Mouse (Mus musculus): ENCODE data around the gene Pkhd1. TPM values are rescaled to one million over a fixed set of nuclear protein-coding genes. Genes with fewer than 3 reads are reported as not detected.
A peak's percentile ranks its signal among the peaks of the same experiment; 100 is the strongest.
"Not testable (repeated sequence)": the region's sequence is repeated elsewhere in the genome, so short reads cannot be mapped to it uniquely, and the experiment has no call there.

The Pkhd1 gene
- polyA plus RNA-seq, 1 experiment, result not detected

GRCm38 (mm10) chr1:20180157-20180556, 437.7 kb downstream of the Pkhd1 start:
- Histone ChIP-seq H3K4me3 (ENCODE audit: insufficient read depth, low read length) (no peak overlapping the region), H3K4me1 (ENCODE audit: control insufficient read depth, insufficient read depth, low read length) (no peaks in the 10 kb centered on the region), H3K27ac (ENCODE audit: insufficient read depth, low read depth, low read length) (no peak overlapping the region)
- TF ChIP-seq POLR2A (IDR thresholded peaks at IDR 0.05; ENCODE audit: borderline replicate concordance, low read depth, low read length), result no peak
- TF ChIP-seq CTCF (IDR thresholded peaks at IDR 0.05; ENCODE audit: low read depth, low read length), result no peak

- Histone ChIP-seq H3K4me3 (ENCODE audit: insufficient read depth, low read length) (no peak overlapping the region), H3K4me1 (ENCODE audit: control insufficient read depth, insufficient read depth, low read length) (no peaks in the 10 kb centered on the region), H3K27ac (ENCODE audit: insufficient read depth, low read depth, low read length) (no peak overlapping the region)
- TF ChIP-seq CTCF (IDR thresholded peaks at IDR 0.05; ENCODE audit: low read depth, low read length) (no peak), POLR2A (IDR thresholded peaks at IDR 0.05; ENCODE audit: borderline replicate concordance, low read depth, low read length) (no peak)
Measured at GRCm38 (mm10) chr1:20171199-20171598, 446.7 kb downstream of the Pkhd1 start.

GRCm38 (mm10) chr1:20150627-20151026, 467.2 kb downstream of the Pkhd1 start:
- H3K27ac ChIP-seq (ENCODE audit: insufficient read depth, low read depth, low read length); H3K4me3 ChIP-seq (ENCODE audit: insufficient read depth, low read length); H3K4me1 ChIP-seq (ENCODE audit: control insufficient read depth, insufficient read depth, low read length): not testable (repeated sequence)

- TF ChIP-seq POLR2A (IDR thresholded peaks at IDR 0.05; ENCODE audit: borderline replicate concordance, low read depth, low read length) (no peak), CTCF (IDR thresholded peaks at IDR 0.05; ENCODE audit: low read depth, low read length) (no peak)
- H3K27ac ChIP-seq (ENCODE audit: insufficient read depth, low read depth, low read length), result no peak overlapping the region
- no peak overlapping the region for H3K4me3 ChIP-seq (ENCODE audit: insufficient read depth, low read length)
- no peaks in the 10 kb centered on the region for H3K4me1 ChIP-seq (ENCODE audit: control insufficient read depth, insufficient read depth, low read length)
Measured at GRCm38 (mm10) chr1:20150016-20150415, 467.8 kb downstream of the Pkhd1 start.

- H3K4me1 ChIP-seq (ENCODE audit: control insufficient read depth, insufficient read depth, low read length), result no peaks in the 10 kb centered on the region
- H3K4me3 ChIP-seq (ENCODE audit: insufficient read depth, low read length), result no peak overlapping the region
Measured at GRCm38 (mm10) chr1:20136205-20136604, 481.7 kb downstream of the Pkhd1 start.

GRCm38 (mm10) chr1:20135065-20135618, 482.7 kb downstream of the Pkhd1 start:
- H3K27ac ChIP-seq (ENCODE audit: insufficient read depth, low read depth, low read length), result no peak overlapping the region
- TF ChIP-seq POLR2A (IDR thresholded peaks at IDR 0.05; ENCODE audit: borderline replicate concordance, low read depth, low read length) (no peak), CTCF (IDR thresholded peaks at IDR 0.05; ENCODE audit: low read depth, low read length) (no peak)

More at GRCm38 (mm10) chr1:20136205-20136604, 481.7 kb downstream of the Pkhd1 start:
- no peak overlapping the region for H3K27ac ChIP-seq (ENCODE audit: insufficient read depth, low read depth, low read length)
- TF ChIP-seq CTCF (IDR thresholded peaks at IDR 0.05; ENCODE audit: low read depth, low read length) (no peak), POLR2A (IDR thresholded peaks at IDR 0.05; ENCODE audit: borderline replicate concordance, low read depth, low read length) (no peak)

GRCm38 (mm10) chr1:20133636-20134035, 484.2 kb downstream of the Pkhd1 start:
- TF ChIP-seq POLR2A (IDR thresholded peaks at IDR 0.05; ENCODE audit: borderline replicate concordance, low read depth, low read length), result no peak
- no peak for TF ChIP-seq CTCF (IDR thresholded peaks at IDR 0.05; ENCODE audit: low read depth, low read length)
- no peaks in the 10 kb centered on the region for H3K4me1 ChIP-seq (ENCODE audit: control insufficient read depth, insufficient read depth, low read length)
- no peak overlapping the region for H3K27ac ChIP-seq (ENCODE audit: insufficient read depth, low read depth, low read length)
- H3K4me3 ChIP-seq (ENCODE audit: insufficient read depth, low read length), result no peak overlapping the region

More at GRCm38 (mm10) chr1:20135065-20135618, 482.7 kb downstream of the Pkhd1 start:
- no peak overlapping the region for H3K4me3 ChIP-seq (ENCODE audit: insufficient read depth, low read length)
- H3K4me1 ChIP-seq (ENCODE audit: control insufficient read depth, insufficient read depth, low read length), result no peaks in the 10 kb centered on the region

- Histone ChIP-seq H3K27ac (ENCODE audit: insufficient read depth, low read depth, low read length) (no peak overlapping the region), H3K4me1 (ENCODE audit: control insufficient read depth, insufficient read depth, low read length) (no peaks in the 10 kb centered on the region), H3K4me3 (ENCODE audit: insufficient read depth, low read length) (no peak overlapping the region)
- TF ChIP-seq CTCF (IDR thresholded peaks at IDR 0.05; ENCODE audit: low read depth, low read length) (no peak), POLR2A (IDR thresholded peaks at IDR 0.05; ENCODE audit: borderline replicate concordance, low read depth, low read length) (no peak)
Measured at GRCm38 (mm10) chr1:20131786-20132596, 485.9 kb downstream of the Pkhd1 start.

- Histone ChIP-seq H3K27ac (ENCODE audit: insufficient read depth, low read depth, low read length) (no peak overlapping the region), H3K4me3 (ENCODE audit: insufficient read depth, low read length) (no peak overlapping the region), H3K4me1 (ENCODE audit: control insufficient read depth, insufficient read depth, low read length) (no peaks in the 10 kb centered on the region)
- TF ChIP-seq POLR2A (IDR thresholded peaks at IDR 0.05; ENCODE audit: borderline replicate concordance, low read depth, low read length) (no peak), CTCF (IDR thresholded peaks at IDR 0.05; ENCODE audit: low read depth, low read length) (no peak)
Measured at GRCm38 (mm10) chr1:20117331-20117730, 500.5 kb downstream of the Pkhd1 start.

GRCm38 (mm10) chr1:20069733-20070132, 548.1 kb downstream of the Pkhd1 start:
- Histone ChIP-seq H3K4me1 (ENCODE audit: control insufficient read depth, insufficient read depth, low read length) (peaks cover 19% of the 10 kb centered on the region), H3K27ac (ENCODE audit: insufficient read depth, low read depth, low read length) (peak overlapping the region; percentile 52), H3K4me3 (ENCODE audit: insufficient read depth, low read length) (no peak overlapping the region)
- TF ChIP-seq POLR2A (IDR thresholded peaks at IDR 0.05; ENCODE audit: borderline replicate concordance, low read depth, low read length), result no peak
- no peak for TF ChIP-seq CTCF (IDR thresholded peaks at IDR 0.05; ENCODE audit: low read depth, low read length)

Data from bone marrow macrophage, adult 2 months (primary cell).